Mouse (Mus musculus): Measurements from ENCODE around the gene Fyttd1.
A peak's percentile ranks its signal among the peaks of the same experiment; 100 is the strongest.
"Not testable (repeated sequence)": the region's sequence is repeated elsewhere in the genome, so short reads cannot be mapped to it uniquely, and the experiment has no call there.

Fyttd1 gene

GRCm38 (mm10) chr16:32878972-32879926 lies 1.9 kb downstream of the Fyttd1 start:
- no peak for DNase-seq (ENCODE audit: low spot score)

DNA sequence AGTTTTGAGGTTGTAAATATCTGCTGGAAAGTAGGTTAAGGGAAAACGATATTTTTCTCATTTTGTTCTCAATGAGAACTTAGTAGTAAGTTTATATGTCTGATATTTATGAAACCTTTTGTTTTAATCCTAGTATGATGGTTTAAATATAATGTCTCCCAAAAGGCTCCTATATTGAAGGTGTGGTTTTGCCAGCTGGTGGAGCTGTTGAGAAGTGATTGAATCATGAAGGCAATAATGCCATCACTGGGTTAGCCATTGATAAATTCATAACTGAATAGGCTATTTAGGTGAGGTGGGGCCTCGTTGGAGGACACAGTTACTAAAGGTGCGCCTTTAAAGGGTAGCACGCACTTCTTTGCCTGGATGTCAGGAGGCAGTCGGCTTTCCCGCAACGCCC lies 4.2 kb downstream of the Fyttd1 start:
- no peak for DNase-seq (ENCODE audit: low spot score)

DNA sequence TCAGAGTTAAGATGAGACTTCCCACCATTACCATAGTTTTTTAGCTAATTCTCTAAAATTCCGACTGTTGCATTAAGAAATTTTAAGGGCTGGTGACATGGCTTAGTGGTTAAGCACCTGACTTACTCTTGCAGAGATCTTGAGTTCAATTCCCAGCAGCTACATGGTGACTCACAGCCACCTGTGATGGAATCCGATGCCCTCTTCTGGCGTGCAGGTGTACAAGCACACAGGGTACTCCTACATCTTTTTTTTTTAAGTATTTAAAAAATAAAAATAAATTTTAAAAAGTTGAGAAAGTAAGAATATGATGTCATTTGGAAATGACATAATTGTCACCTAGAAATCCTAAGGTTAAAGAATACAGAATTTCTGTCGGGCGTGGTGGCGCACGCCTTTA lies 10.7 kb downstream of the Fyttd1 start:
- DNase-seq (ENCODE audit: low spot score) = peak; percentile 11

GRCm38 (mm10) chr16:32889881-32890280 lies 12.6 kb downstream of the Fyttd1 start:
- DNase-seq (ENCODE audit: low spot score) = no peak

DNA sequence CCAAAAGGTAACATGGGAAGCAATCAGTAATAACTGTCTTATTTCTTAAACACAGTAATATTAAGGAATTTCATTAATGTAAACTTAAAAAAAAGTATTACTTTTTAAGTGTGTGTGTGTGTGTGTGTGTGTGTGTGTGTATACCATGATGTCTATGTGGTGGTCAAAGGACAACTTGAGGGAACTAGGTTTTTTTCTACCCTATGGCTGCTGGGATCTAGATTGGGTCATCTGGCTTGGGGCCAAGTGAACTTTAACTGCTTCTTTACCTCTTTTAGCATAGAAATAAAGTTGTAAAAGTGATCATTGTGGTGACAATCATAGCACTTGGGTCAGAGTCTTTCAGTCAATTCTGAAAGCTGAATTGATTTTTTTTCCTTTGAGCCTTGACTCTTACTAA lies 18.8 kb downstream of the Fyttd1 start:
- DNase-seq (ENCODE audit: low spot score) = no peak

DNA sequence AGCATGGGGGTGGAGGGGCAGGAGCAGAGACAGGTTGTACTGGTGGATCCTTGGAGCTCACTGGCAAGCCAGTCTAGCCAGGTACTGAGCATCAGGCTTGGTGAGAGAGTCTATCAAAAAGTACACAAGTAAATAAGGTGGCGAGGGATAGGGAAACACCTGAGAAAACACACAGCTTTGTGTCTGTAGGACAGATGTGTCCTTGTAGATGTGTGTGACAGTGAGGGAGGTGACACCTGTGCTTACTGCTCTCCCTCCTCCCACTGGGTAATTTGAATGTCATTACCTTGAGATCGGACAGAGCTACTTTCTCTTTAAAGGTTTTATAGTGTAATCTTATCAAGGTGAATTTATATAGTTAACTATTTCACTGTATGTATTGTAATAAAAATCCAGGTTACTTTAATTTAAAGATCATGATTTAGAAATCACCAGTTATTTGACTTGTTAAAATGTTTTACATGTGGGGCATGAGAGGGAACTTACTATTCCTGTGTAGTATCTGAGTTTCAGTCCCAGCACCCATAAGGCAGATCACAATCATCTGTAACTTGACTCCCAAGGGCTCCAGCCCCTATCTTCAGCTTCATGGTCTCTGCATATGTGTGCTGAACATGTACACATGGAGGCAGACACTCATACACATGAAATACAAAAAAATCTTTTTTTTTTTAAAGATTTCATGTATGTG lies 24.2 kb downstream of the Fyttd1 start:
- no peak for DNase-seq (ENCODE audit: low spot score)

- no peak for DNase-seq (ENCODE audit: low spot score)
Measured at GRCm38 (mm10) chr16:32902051-32902428, 24.7 kb downstream of the Fyttd1 start.

- no peak for DNase-seq (ENCODE audit: low spot score)
Measured at GRCm38 (mm10) chr16:32906186-32906585, 28.9 kb downstream of the Fyttd1 start.

DNA sequence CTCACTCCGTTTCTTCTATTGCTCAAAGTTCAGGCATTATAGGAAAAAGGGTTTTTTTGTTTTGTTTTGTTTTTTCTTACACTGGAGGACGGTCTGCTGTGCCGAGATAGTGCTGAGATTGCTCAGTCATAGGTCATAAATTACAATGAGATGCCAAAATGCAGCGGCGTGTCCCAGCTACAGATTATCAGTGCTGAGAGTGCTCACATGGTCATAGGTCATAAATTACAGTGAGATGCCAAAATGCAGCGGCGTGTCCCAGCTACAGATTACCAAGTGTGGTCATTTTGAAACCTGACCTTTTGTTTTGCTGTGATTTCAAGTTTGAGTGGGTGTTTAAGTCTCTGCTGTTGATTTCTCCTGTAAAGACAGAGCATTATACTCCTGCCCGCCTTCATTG lies 29.4 kb downstream of the Fyttd1 start:
- no peak for DNase-seq (ENCODE audit: low spot score)

DNA sequence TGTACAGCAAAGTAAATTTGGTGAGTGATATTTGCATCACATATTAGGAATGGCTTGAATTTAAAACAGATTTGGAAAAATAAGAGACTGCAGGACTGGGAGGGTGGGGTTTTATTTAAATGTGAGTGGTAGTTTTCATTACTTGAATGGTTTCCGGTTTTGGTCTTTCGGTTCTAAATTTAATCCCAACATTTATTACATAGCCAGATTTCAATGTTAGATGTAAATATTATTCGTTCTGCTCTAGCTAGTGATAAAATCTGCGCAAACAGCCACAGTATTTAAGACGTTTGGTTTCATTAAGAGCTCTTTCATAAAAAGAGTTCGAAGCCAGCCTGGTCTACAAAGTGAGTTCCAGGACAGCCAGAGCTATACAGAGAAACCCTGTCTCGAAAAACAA lies 35.9 kb downstream of the Fyttd1 start:
- no peak for DNase-seq (ENCODE audit: low spot score)

DNA sequence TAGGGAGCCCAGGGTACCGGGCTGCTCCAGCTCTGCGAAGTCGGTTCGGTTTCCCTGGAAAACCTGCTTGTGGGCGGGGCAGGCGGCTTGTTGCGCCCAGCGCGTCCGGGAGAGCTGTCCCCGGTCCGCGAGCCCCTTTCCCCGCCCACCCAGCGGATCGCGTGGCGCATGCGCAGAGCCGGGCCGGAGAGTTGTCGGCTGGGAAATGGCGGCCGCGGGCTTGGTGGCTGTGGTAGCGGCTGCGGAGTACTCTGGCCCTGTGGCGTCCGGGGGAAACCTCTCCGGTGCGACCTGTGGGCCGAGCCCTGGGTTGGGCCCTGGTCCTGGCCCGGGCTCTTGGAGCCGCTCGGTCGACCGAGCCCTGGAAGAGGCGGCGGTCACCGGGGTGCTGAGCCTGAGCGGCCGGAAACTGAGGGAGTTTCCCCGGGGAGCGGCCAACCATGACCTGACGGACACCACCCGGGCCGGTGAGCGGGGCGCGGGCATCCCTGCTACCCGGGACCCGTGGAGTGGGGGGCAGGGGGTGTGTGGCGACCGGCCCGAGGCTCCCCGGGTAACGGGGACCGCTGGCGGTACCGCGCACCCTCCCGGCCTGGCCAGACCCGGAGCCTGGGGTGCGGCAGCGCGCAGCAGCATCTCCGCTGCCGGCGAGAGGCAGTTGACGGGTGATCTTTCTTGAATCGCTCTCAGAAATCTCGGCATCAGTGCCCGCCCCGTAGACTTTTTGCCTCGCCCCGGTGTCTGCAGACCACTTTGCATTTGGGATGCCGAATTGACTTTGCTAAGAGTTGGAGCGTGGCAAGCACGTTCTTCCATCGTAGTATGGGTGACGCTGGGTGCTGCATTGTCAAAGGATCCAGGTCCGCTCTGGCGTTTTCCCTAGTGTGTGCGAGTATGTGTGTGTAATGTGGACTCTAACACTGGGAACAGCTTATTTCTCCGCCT lies 36.9 kb downstream of the Fyttd1 start, which contains the start of gene Lrch3:
TSS of gene Lrch3 (plus strand) at position 164 of the 945 bp plus-strand sequence.
- DNase-seq (ENCODE audit: low spot score) = peak; percentile 90

GRCm38 (mm10) chr16:32915292-32916068 lies 38.2 kb downstream of the Fyttd1 start:
- DNase-seq (ENCODE audit: low spot score) = peak; percentile 5

DNA sequence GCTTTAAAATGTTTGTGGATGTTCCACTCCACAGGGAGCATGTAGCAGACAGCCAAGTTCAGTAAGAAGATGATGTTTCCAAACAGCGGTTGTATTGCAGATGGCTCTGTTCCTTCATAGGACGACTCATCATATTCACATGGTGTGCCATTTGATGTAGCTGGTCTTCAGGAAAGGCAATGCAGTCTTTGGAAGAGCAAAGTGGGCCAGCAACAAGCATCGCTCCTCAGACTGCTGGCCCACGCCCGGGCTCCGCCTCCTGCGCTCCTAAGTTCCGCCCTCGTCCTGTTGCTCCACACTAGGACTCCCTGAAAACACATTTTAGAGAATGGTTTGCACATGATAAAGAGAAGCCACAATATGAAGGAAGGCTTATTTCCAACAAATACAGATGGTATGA lies 49.3 kb downstream of the Fyttd1 start:
- DNase-seq (ENCODE audit: low spot score) = not testable (repeated sequence)

DNA sequence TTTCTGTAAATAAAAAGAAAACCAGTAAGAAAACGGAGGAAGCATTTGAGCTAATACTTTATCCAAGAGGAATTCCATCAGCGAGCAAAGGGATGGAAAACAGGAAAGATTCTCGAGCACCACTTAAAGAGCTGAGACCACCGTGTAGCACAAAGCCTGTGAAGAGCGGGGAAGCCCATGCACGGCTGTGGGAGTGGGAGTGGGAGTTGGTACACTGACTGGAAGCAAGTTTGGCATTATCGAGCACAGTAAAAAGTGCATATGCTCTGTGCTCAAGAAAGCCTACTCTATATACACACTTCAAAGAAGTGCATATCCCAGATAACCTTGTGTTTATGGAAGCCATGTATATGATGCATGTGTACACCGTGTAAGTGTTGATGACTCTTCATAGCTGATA lies 49.7 kb downstream of the Fyttd1 start:
- no peak for DNase-seq (ENCODE audit: low spot score)

DNA sequence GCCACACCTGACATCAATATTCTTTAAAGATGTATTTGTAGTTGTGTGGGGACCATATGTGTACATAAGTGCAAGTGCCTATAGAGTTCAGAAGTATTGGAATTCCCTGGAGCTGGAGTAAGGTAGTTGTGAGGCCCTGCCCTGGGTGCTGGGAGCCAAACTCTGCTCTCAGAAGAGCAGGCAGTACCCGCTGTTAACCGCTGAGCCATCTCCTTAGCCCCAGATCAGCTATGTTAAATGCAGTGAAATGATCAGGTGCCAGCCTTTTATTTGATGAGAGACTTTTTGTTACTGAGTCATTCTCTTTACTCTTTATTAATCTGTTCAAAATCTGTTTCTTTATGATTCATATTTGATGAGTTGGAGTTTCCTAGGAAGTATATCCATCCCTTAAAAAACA lies 52.6 kb downstream of the Fyttd1 start:
- no peak for DNase-seq (ENCODE audit: low spot score)

GRCm38 (mm10) chr16:32934470-32934869 lies 57.2 kb downstream of the Fyttd1 start:
- no peak for DNase-seq (ENCODE audit: low spot score)

- no peak for DNase-seq (ENCODE audit: low spot score)
Measured at GRCm38 (mm10) chr16:32935088-32935487, 57.8 kb downstream of the Fyttd1 start.

DNA sequence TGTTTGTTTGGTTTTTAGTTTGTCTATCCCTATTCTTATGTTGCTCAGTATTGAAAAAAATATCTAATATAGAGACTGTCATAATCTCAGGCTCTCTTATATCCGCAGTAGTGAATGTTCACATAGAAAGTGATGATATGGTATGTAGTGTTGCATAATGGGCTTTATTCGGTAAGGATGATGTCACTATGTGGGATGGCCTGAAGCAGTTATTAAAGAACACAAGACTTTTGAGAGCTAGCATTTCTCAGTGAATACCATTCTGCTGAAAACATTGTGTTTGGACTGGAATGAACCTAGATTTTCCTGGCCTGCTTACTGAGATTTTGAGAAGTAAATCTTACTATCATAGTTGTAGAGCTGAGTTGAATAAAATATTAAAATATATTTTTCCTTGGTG lies 60.1 kb downstream of the Fyttd1 start:
- no peak for DNase-seq (ENCODE audit: low spot score)

- not testable (repeated sequence) for DNase-seq (ENCODE audit: low spot score)
Measured at GRCm38 (mm10) chr16:32939301-32939700, 62.0 kb downstream of the Fyttd1 start.

DNA sequence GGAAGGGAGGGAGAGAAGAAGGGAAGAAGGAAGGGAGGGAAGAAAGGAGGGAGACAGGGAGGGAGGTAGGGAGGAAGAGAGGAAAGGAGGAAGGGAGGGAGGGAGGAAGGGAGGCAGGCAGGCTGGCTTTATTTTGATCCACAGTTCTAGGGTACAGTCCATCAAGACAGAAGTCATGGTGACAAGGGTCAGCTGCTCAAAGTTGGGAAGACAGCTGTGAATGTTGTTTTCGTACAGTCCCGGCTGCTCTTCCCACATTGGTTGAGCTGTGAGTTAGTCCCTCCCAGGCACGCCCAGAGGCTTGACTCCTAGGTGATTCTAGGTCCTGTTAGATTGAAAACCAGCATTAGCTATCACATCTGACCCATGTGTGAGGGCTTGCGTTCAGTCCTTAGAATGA lies 62.4 kb downstream of the Fyttd1 start:
- DNase-seq (ENCODE audit: low spot score) = not testable (repeated sequence)

DNA sequence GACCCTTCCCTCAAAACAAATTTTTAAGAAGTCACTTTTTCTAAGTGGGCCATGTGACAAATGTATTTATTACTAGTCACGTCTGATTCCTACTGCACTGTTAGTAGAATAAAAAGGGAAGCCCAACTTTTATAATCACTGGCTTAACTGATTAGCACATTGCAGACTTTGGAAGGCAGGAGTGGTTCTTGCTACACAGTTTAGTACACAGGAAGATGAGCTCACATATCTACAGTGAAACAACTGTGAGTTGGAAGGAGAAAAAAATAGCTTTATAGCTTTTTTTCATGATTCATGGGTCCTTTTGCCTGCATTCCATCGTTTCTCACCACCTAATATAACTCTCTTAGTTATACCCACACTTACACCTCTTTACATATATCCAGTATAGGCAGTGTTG lies 63.9 kb downstream of the Fyttd1 start:
- not testable (repeated sequence) for DNase-seq (ENCODE audit: low spot score)

All from T-cell, adult 2 months (primary cell).